Comparison of ENCODE assay signal across 10 mouse cellular contexts in the genomic region with DNA sequence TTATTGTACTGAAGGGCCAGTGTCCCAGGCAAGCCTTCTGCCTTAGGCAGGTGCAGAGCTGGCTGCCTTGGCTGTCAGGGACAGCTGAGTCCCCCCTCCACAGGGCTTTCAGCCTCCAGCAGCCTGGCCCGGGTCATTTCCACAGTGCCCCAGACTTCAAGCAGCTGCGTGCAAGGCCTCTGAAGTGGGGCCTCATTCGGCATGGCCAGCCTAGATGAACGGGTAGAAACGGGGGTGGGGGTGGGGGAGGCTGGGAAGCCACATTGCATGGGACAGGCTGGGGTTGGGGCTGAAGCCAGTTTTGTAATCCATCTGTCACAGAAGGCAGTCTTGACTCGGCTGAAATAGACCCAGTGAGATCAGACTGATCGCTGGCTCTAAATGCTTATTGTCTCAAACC. TPM values are rescaled to one million over a fixed set of nuclear protein-coding genes. Genes with fewer than 3 reads are reported as not detected.
DNase-seq lines count a peak whose midpoint lies in the region; ATAC-seq and TF ChIP-seq lines count a peak whose summit lies in the region.
"Had no signal": no experiment of that assay in that cellular context is flagged by ENCODE, and none has a peak within 500 bp of the region (broad histone marks: within the 10 kb centered on the region; RNA-seq: fewer than 3 reads in every experiment).

No protein-coding gene starts in this region.

- H3K27me3 ChIP-seq in forebrain, embryonic 12.5 days = no peaks in the 10 kb centered on the region; the same call in 1 of the 2 replicates
- peaks cover 9% of the 10 kb centered on the region; the same call in 1 of the 2 replicates for H3K27me3 ChIP-seq in limb, embryonic 10.5 days (ENCODE audit: low read depth, poor library complexity, severe bottlenecking)
- no peaks in the 10 kb centered on the region for H3K27me3 ChIP-seq in midbrain, postnatal 0 days (ENCODE audit: insufficient read depth, low read length)

- 22% methylated on average over 7 of the region's 7 CpGs for WGBS in forebrain, embryonic 12.5 days
- WGBS in limb, embryonic 10.5 days = 31% methylated on average over 7 of the region's 7 CpGs
- WGBS in midbrain, postnatal 0 days = 21% methylated on average over 7 of the region's 7 CpGs

- no peaks in the 10 kb centered on the region for H3K9me3 ChIP-seq in forebrain, embryonic 12.5 days
- no peaks in the 10 kb centered on the region for H3K9me3 ChIP-seq in limb, embryonic 10.5 days (replicated peaks)
- H3K9me3 ChIP-seq in midbrain, postnatal 0 days (ENCODE audit: low read length) = no peaks in the 10 kb centered on the region

- no peak overlapping the region for H3K4me2 ChIP-seq in forebrain, embryonic 12.5 days
- H3K4me2 ChIP-seq in midbrain, postnatal 0 days (ENCODE audit: low read depth, low read length, poor library complexity, severe bottlenecking) = no peak overlapping the region

- peak overlapping the region; percentile 21; the same call in 1 of the 2 replicates for H3K9ac ChIP-seq in forebrain, embryonic 12.5 days
- no peak overlapping the region for H3K9ac ChIP-seq in midbrain, postnatal 0 days (replicated peaks; ENCODE audit: low read length, poor library complexity, severe bottlenecking)

- no peak for DNase-seq in layer of hippocampus, adult 2 months (ENCODE audit: low spot score in 2 of 2)
- DNase-seq in layer of hippocampus, postnatal 36 days = no peak
- DNase-seq in limb, embryonic 10.5 days (ENCODE audit: low spot score) = no peak
- peak; percentile 41 for DNase-seq in midbrain, postnatal 0 days (ENCODE audit: low spot score)
- no peak for DNase-seq in layer of hippocampus, postnatal 14 days (ENCODE audit: low spot score in 2 of 2)
- DNase-seq in testis, postnatal 14 days (ENCODE audit: low spot score) = no peak
- no peak for DNase-seq in heart, postnatal 4 days
- DNase-seq: adrenal gland, postnatal 36 days; right cerebral cortex, postnatal 25 days had no signal

- peaks cover 47% of the 10 kb centered on the region for H3K4me1 ChIP-seq in forebrain, embryonic 12.5 days
- peaks cover 21% of the 10 kb centered on the region for H3K4me1 ChIP-seq in limb, embryonic 10.5 days
- no peaks in the 10 kb centered on the region for H3K4me1 ChIP-seq in midbrain, postnatal 0 days (ENCODE audit: insufficient read depth, low read length)

- peak overlapping the region; percentile 48; the same call in 1 of the 2 replicates for H3K27ac ChIP-seq in layer of hippocampus, adult 2 months
- H3K27ac ChIP-seq in forebrain, embryonic 12.5 days = peak overlapping the region; percentile 78
- H3K27ac ChIP-seq in limb, embryonic 10.5 days = 0 out of 2 replicates have a peak overlapping the region, but pooled peaks have one; percentile 27
- no peak overlapping the region for H3K27ac ChIP-seq in midbrain, postnatal 0 days (ENCODE audit: low read depth, low read length)

- ATAC-seq in forebrain, embryonic 12.5 days (ENCODE audit: low FRiP score) = peak; percentile 77
- 0 out of 2 replicates have a peak, but pooled peaks have one; percentile 54 for ATAC-seq in midbrain, postnatal 0 days (ENCODE audit: low FRiP score)

- TF ChIP-seq CTCF in layer of hippocampus, adult 2 months (conservative IDR thresholded peaks at IDR 0.05) = no peak
- TF ChIP-seq CTCF in midbrain, postnatal 0 days (IDR thresholded peaks at IDR 0.05) = no peak

- H3K36me3 ChIP-seq in forebrain, embryonic 12.5 days (replicated peaks) = no peaks in the 10 kb centered on the region
- no peaks in the 10 kb centered on the region for H3K36me3 ChIP-seq in limb, embryonic 10.5 days
- no peaks in the 10 kb centered on the region for H3K36me3 ChIP-seq in midbrain, postnatal 0 days (ENCODE audit: insufficient read depth, low read length)

- H3K4me3 ChIP-seq in layer of hippocampus, adult 2 months = no peak overlapping the region
- no peak overlapping the region for H3K4me3 ChIP-seq in forebrain, embryonic 12.5 days (replicated peaks)
- H3K4me3 ChIP-seq in limb, embryonic 10.5 days = no peak overlapping the region
- H3K4me3 ChIP-seq in midbrain, postnatal 0 days (ENCODE audit: low read depth, low read length) = no peak overlapping the region

RNA-seq across cellular contexts. Expression of a gene that starts 26.4 kb away (rescaled TPM):
- total RNA-seq in layer of hippocampus, adult 2 months (2021) = 10 to 100 TPM; 84.3 to 98.5 TPM
- 10 to 100 TPM; 91.7 to 95.3 TPM for total RNA-seq in layer of hippocampus, postnatal 36 days (2021)
- 43.3 and 48.3 TPM in 2 replicates for polyA plus RNA-seq in forebrain, embryonic 12.5 days (2016; fragmentation: Nextera tagmentation; extraction: Ambion mirVana)
- polyA plus RNA-seq in limb, embryonic 10.5 days (2016; fragmentation: Nextera tagmentation; extraction: Ambion mirVana) = 7.3 and 7.9 TPM in 2 replicates
- total RNA-seq in midbrain, postnatal 0 days (2014; rRNA removed) = 74.1 and 78.5 TPM in 2 replicates
- polyA plus RNA-seq in midbrain, postnatal 0 days (2015; fragmentation: Nextera tagmentation; extraction: Ambion mirVana) = 31.9 and 35.2 TPM in 2 replicates
- 100 to 1,000 TPM; 116 to 132 TPM for total RNA-seq in layer of hippocampus, postnatal 14 days (2021)
- 1 to 10 TPM; 1.7 to 1.8 TPM for total RNA-seq in heart, postnatal 4 days (2021)

Comparison
In these comparisons a context has a peak if more than half of its experiments do, and no peak if none do; other contexts are left out.
1. RNA of a gene that starts 26.4 kb away (total RNA-seq): 116 to 132 TPM in layer of hippocampus, postnatal 14 days, 84.3 to 98.5 TPM in layer of hippocampus, adult 2 months, 91.7 to 95.3 TPM in layer of hippocampus, postnatal 36 days and 74.1 to 78.5 TPM in midbrain, postnatal 0 days; 1.7 to 1.8 TPM in heart, postnatal 4 days; every median in the first group is over 10 times any median in the second.